Mouse (Mus musculus): Measurements from ENCODE around the gene Polr2g.
"Not testable (repeated sequence)": the region's sequence is repeated elsewhere in the genome, so short reads cannot be mapped to it uniquely, and the experiment has no call there.

Gene Polr2g

DNA sequence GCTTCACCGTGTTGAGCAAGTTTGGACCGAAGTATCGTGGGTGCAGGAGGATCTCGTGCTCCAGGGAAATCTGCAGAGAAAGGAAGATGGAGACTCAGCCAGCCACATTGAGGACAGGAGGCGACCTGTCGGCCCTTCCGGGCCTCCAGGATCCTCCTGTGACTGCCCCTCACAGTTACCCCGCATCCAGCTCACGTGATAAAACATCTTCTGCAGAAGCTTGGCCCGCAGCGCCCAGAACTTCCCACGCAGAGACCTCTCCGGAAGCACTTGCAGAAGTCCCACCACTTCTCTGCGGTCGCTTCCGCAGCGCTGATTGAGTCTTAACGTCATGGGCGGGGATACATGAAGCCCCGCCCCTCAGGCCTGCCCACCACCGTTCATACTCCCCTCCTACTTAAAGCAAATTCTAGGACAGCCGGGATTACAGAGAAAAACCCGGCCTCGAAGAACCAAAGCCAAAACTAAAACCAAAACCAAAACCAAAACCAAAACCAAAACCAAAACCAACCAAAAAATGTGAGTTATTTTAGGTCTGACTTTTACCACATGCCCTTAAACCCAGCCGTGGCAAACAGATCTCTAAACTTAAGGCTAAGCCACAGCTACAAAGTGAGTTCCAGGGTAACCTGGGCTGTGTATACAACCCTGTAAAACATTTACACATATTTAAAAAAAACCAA lies at the start of gene Polr2g:
TSS of gene Polr2g (minus strand) at position 314 of the 683 bp plus-strand sequence.
- DNase-seq (ENCODE audit: extremely low spot score, low spot score) = peak; percentile 83

DNA sequence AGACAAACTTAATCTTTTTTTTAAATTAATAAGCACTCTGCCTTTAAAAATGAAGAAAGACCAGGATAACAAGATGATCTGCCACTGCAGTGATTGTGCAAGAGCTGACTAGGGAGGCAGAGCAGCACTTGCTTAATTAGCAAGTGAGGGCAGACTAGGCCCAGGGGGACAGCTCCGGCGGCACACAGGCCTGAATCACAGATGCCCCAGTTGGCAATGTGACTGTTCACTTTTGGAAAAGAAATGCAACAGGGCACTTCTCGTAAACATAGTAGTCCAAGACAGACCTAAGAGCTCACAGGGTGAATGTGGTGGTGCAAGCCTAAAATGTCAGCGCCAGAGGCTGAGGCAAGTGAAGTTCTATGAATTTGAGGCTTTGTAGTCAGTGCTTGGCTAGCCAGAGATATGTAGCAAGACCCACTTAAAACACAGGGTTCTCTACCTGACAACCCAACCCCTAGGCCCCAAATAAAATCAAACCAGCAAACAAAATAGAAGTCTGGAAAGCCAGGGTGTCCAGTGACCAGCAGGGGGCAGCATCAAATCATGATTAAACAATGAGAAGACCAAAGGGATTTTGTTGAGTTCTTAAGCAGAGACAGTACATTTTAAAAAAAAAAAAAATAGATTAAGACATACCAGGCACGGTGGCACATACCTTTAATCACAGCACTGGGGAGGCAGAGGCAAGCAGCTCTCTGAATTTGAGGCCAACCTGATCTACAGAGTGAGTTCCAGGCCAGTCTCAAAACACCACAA lies 46.2 kb upstream of the Polr2g start:
- DNase-seq (ENCODE audit: extremely low spot score, low spot score) = peak; percentile 70

DNA sequence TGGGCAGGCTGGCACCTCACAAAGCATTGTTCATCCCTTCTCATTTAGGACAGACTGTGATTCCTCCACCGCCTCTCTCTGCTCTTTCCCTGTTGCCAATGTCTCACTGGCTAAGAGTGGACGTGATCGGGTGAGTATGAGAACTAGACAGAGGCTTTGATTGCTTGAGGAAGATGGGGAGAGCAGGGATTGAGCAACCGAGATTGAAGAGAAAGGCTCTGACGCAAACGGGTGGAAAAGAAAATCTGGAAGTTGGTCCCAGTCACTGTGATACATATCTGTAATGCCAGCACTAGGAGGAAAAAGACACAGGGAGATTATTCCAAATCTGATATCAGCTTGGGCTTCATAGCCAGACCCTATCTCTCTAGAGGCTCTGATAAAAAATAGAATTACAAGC lies 44.6 kb upstream of the Polr2g start:
- DNase-seq (ENCODE audit: extremely low spot score, low spot score) = no peak

DNA sequence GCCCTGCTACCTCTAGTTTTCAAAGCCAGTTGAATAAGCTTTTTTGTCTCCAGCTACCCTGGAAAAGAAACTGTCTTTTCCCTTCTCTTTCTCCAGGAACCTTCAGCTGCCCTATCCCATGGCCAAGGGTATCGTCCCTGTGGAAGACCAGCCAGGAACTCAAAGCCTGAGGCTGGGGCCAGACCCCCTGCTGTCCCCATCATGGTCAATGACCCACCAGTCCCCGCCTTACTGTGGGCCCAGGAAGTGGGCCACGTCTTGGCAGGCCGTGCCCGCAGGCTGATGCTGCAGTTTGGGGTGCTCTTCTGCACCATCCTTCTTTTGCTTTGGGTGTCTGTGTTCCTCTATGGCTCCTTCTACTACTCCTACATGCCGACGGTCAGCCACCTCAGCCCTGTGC lies 42.6 kb upstream of the Polr2g start:
- DNase-seq (ENCODE audit: extremely low spot score, low spot score) = no peak

DNA sequence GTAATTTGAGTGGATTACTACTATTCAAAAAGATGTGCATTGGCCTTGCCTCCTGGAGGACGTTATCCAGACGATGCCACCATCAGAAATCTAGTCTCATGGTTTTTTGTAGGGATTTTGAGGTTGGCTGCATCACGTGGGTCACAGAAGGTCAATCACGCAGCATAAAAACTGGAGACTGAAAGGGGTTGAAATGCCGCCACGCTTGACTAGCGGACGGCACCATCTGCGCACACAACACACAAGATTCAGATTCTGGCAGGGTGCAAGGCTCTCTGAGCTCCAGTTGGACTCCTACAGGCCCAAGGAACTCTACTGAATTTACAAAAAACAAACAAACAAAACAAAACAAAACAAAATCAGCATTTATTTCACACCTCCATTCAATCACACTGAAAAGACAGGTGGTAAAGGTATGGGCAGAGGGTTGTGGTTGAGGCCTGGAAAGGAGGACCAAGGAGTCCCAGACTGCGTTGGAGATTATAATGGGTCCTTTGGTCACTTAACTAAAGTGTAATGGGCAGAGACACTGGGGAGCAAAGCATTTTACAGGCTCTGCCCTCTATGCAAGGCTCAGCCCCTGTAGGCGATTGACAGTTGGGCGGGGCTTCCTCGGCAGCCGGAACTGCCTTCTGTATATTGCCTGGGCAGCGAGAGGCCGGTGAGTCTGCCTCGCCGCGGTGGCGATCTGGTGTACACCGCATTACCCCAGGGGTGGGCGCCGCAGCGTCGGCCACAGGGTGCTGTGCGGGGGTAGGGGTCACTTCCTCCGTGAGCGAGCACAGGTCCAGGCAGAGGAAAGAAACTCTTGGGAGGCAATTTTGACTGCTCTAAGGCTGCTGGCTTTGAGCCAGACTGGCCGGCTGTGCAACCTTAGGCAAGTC lies 41.8 kb upstream of the Polr2g start:
- DNase-seq (ENCODE audit: extremely low spot score, low spot score) = no peak

DNA sequence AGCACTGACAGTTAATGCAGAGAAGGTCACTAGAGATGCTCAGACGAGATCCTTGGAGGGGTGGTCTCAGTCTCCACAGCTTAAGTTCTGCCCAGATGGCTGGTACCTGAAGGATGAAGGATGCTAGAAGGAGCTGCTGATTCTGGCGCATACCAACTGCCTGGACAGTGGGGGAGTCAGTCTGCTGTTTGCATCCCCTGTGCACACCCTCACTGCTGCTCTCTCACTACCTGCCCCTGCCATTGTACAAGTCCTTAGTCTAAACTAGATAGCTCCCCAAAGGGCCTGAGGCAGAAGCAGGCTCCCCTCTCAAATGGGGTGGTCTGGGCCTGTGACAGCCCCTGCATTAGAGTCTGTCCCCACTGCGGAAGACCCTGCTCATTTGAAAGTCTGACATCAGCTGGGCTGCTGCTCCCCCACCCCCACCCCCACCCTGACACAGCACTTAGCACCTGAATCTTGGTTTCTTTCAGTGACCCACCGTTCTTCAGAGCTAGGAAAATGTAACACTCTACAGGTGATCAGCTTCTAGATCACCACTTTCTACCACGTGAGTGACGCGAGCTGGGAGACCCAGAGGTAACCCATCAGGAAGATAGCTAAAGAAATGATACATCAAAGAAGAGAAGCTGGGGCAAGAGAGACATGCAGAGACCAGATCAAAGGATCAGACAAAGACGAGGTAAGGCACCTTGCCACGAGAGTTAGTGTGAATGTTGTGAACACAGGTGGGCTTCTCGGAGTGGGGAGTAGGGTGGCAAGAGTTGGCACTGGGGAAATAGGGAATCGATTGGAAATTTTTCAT lies 40.9 kb upstream of the Polr2g start, which contains the start of gene Gng3:
TSS of gene Gng3 (minus strand) at position 92 of the 805 bp plus-strand sequence.
- no peak for DNase-seq (ENCODE audit: extremely low spot score, low spot score)

DNA sequence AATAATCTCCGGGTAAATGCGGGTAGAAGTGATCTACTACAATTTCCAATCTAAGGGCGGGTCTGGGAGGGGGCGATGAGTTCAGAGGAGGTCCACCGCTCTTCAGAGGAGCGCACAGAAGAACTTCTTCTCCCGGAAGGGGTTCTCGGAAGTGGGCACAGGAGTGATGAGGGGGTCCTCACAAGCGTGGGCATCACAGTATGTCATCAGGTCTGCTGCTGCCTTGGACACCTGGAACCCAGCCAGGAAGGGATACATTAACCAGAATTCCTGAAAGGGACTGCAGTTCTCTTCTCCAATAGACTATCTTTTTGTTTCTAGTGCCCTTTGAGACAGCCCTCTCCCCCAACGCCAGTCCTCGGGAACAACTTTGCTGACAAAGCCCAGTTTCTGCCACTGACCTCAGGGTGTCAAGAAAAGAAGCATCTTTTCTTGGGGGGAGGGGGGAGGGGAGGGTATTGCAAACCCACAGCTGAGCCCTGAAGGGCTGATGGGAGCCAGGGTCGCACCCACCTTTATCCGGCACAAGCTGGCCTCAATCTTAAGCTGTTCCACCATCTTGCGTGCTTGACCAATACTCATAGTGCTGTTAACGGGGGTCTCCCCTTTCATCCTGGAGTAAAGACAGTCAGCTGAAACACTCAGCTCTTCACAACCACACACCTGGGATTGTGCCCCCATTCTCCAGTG lies 39.8 kb upstream of the Polr2g start:
- no peak for DNase-seq (ENCODE audit: extremely low spot score, low spot score)

DNA sequence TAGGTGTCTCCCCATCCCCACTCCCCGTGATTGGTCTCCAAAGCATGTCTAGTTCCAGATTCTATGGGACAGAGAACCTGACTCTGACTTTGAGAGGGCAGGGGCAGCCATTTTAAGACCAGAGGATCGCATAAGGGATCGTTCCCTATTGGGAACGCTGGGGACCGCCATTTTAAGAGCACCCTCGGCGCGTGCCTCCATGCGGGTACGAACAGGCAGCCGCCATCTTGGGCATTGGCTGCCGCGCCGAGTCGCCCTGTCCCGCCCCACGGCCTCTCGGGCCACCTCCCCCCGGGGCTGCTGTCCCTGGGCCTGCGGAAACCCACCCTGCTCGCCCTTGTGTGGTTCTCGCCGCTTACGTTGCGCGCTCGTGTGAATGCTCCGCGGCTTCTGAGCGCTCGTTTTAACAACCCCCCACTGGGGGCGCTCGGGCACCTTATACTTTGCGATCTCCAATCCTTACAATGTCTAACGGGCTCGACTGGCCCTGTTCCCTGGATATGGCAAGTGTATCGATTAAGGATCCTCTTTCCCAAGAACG lies 38.9 kb upstream of the Polr2g start, which contains the start of gene Bscl2:
TSS of gene Bscl2 (plus strand) at position 217 of the 541 bp plus-strand sequence.
- peak; percentile 87 for DNase-seq (ENCODE audit: extremely low spot score, low spot score)

DNA sequence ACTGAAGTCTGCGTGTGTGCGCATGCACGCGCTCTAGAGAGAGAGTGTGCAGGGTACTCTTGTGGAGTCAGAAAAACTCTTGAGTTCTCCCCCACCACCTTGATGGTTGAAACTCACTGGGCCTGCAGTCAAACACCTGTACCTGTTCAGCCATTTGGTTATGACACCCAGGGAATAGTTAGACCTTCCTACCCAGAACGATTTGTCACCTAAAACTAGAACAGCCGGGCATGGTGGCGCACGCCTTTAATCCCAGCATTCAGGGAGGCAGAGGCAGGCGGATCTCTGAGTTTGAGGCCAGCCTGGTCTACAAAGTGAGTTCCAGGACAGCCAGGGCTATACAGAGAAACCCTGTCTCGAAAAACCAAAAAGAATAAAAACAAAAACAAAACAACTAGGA lies 38.0 kb upstream of the Polr2g start:
- not testable (repeated sequence) for DNase-seq (ENCODE audit: extremely low spot score, low spot score)

DNA sequence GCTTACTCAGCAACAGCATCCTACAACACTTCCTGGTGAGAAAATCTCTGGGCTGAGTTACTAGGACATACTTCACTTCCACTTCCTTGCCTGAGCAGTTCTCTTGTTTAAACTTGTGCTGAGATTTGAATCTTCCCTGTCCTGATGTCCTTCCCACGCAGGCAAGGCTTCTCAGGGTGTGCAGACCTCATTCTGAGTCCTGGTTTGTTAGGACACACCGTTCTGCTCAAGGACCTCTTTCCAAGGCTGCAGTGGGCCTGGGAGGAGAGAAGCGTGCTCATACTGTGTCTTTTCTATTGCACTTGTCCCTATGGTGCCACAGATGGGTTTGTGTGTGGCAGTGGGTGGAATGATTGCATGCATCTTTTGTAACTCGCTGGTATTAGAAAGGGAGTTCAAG lies 34.6 kb upstream of the Polr2g start:
- no peak for DNase-seq (ENCODE audit: extremely low spot score, low spot score)

DNA sequence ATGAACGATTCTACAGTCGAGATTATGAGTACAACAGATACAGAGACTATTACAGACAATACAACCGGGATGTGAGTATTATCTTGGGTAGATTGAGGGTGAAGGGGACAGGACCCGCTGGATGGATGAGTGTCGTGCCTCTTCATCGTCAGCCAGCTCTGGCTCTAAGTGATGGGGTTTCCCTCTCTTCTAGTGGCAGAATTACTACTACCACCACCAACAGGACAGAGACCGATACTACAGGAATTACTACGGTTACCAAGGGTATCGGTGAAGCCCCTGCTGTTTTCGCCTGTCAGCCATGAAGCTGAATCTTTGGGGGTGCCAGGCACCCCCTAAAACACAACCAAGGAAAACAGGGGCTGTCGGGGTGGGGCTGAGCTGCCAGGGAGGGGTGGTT lies 32.9 kb upstream of the Polr2g start:
- no peak for DNase-seq (ENCODE audit: extremely low spot score, low spot score)

DNA sequence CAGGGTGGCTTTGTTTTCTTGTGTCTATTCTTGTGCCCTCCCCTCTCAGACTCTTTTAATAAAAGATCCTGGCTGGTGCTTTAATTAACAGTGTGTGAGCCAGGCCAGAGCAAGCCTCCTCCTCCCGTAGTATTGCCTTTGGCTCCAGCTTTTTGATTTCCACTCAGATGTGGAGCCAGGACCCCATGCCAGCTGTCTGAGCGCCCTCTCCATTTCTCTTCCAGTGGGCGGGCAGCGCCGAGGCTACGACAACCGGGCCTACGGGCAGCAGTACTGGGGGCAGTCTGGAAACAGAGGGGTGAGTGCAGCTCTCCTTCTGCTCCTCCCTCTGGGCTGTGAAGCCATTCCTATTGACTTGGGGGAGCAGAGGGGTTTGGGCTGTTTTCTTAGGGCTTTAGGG lies 32.3 kb upstream of the Polr2g start:
- DNase-seq (ENCODE audit: extremely low spot score, low spot score) = no peak

DNA sequence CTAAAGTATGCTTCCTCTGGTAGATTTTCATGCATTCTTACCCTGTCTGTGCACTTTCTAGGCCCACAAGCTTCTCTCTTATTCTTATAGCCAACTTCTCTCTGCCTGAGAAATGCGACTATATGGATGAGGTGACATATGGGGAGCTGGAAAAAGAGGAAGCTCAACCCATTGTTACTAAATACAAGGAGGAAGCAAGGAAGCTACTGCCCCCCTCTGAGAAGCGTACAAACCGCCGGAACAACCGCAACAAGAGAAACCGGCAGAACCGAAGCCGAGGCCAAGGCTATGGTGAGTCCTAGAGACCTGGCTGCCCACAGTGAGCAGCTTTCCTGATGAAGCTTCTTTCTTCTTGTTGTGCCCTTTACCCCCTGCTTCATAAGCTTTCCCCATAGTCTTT lies 31.3 kb upstream of the Polr2g start, which contains the start of gene AC129217.1:
TSS of gene AC129217.1 (plus strand) at position 114 of the 400 bp plus-strand sequence.
- no peak for DNase-seq (ENCODE audit: extremely low spot score, low spot score)

DNA sequence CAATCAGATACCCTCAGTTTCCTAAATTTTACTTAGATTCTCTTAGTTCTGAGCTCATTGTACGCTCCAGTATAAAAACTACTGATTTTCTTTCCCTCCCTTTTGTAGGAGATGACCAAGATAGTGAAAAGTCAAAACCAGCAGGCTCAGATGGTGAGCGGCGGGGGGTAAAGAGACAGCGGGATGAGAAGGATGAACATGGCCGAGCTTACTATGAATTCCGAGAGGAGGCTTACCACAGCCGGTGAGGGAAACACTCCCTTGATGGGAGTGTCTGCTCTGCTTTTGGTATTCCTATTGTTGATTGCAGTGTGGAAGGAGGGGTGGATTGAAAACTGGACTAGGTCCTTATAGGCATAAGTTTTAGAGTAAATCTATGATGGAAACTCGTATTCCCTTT lies 24.3 kb upstream of the Polr2g start:
- no peak for DNase-seq (ENCODE audit: extremely low spot score, low spot score)

DNA sequence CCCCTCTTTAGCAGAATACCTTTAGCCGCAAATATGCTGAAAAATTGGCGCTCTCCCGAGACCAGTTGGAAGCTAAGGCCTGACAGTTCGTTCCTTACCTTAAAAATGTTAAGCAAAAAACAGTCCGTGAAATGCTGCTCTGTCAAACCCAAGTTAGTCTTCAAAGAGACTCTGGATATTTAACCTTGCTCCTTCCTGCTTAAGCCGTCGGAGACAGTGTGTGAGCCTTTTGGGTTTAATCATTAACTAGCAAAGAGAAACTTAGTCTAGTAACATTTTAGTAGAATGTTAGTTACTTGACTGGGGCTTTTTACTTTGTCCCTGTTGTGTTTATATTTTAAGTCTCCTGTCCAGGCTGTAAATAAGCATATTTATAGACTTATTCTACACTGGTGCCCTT lies 22.8 kb upstream of the Polr2g start:
- DNase-seq (ENCODE audit: extremely low spot score, low spot score) = no peak

DNA sequence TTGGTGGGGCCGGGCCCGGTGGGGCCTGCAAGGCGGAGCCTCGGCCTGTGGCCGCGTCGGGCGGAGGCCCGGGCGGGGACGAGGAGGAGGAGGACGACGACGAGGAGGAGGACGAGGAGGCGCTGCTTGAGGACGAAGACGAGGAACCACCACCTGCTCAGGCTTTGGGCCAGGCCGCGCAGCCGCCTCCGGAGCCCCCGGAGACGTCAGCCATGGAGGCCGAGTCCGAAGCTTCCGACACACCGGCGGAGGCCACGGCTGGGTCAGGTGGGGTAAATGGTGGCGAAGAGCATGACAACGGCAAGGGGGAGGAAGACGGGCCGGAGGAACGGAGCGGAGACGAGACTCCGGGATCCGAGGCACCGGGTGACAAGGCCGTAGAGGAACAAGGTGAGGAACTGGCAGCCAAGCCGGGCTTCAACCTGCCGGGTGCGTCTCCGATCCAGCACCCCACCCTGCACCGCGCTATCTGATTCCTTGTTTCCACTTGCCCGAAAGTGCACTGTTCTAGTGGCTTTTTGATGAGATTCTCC lies 22.1 kb upstream of the Polr2g start:
- peak; percentile 52 for DNase-seq (ENCODE audit: extremely low spot score, low spot score)

DNA sequence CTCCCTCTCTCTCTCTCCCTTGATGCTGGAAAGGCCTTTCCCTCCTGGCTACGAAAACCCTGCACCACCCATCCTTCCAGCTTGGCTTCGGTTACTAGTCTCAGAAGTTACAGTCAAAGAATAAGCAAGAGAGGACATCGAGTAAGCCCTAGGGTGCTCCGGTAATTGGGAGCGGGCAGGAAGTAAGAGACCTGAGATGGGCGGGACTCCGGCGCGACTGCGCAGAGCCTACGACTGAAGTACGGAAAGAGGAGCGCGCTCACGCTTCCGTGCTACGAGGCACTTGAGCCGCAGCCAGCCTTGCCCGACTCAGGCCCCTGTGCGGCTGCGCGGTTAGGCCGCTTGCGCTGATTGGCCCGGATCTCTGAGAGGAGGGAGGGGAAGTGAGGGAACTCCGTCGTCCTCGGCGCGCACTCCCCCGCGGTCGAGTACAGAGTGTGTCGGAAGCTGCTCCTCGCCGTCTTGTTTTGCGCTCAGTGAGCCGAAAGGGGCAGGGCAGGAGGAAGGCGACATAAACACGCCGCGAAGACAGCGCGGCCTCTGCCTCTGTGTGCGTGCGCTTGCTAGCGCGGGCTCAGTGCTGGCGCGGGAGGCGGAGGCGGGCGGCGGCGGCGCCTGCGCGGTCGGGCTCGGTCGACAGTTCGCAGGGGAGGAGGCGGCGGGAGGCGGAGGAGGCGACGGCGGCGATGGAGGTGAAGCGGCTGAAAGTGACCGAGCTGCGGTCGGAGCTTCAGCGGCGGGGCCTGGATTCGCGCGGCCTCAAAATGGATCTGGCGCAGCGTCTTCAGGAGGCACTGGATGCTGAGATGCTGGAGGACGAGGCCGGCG lies 21.4 kb upstream of the Polr2g start, which contains the start of gene Hnrnpul2:
TSS of gene Hnrnpul2 (plus strand) at position 415 of the 828 bp plus-strand sequence.
- DNase-seq (ENCODE audit: extremely low spot score, low spot score) = peak; percentile 96

DNA sequence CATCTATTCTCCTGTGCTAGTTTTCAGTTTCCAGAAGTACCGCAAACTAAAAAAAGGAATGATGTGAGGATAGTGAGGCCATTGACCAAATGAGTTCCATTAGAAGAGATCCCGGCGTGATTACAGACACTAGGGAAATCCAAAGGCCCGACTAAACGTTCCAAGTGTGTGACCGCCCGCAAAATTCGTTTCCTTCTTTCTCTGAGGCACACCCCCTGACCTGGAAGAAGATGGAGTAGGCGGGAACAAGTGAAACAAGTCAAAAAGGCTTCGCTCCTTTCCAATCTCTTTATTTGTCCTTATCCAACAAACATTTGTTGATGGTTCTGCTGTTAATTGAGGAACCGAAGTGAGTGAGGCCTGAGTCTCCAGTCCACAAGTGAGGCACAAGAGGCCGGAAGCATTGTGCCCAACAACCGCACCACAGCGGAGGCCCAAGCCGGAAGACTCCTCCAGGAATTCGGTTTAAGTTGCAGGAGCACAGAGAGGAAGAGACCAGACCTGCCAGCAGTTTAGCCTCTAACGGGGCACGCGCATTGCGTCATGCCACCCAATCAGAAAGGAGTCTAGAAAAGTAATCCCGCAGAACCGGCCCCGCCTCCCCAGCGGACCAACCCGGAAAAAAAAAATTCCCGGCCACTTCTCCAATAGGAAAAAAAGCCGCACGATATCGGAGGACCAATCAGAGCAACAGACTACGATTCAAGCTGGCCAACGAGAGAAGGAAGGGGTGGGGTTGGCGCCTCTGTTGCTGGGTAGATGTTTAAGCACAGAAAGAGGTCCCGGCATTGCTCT lies 20.6 kb upstream of the Polr2g start, which contains the start of gene Ttc9c:
TSS of gene Ttc9c (minus strand) at position 533 of the 795 bp plus-strand sequence.
- DNase-seq (ENCODE audit: extremely low spot score, low spot score) = peak; percentile 93
